Mouse (Mus musculus) kidney, postnatal 0 days (tissue): ENCODE measurements around the gene Pgap1. TPM values are rescaled to one million over a fixed set of nuclear protein-coding genes. Genes with fewer than 3 reads are reported as not detected.

Source experiments
- ATAC-seq: fragments of 200-750 bp; cut with Nextera tagmentation; replicated peaks from 2 replicates; pipeline ENCODE4 v1.8.0; 2017; ENCODE audit warnings: low read depth, moderate number of reproducible peaks, moderate TSS enrichment, moderate library complexity; ENCODE audit not compliant: low FRiP score
- DNase-seq: peaks from one replicate; pipeline ENCODE4 v3.0.0-alpha.2; 2016; ENCODE audit warnings: low spot score
- H3K27ac ChIP-seq: fragments of 300-500 bp; sonication (generic); 2 replicates; pipeline ENCODE4 v1.5.1; 2014; ENCODE audit warnings: mild to moderate bottlenecking
- H3K27me3 ChIP-seq: fragments of 300-500 bp; sonication (generic); 2 replicates; pipeline ENCODE4 v1.6.1; 2014; ENCODE audit warnings: low read length, mixed read lengths; ENCODE audit not compliant: insufficient read depth
- H3K36me3 ChIP-seq: fragments of 300-500 bp; sonication (generic); 2 replicates; pipeline ENCODE4 v1.6.1; 2014; ENCODE audit warnings: low read length, mixed read lengths; ENCODE audit not compliant: insufficient read depth
- H3K4me1 ChIP-seq: fragments of 300-500 bp; sonication (generic); replicated peaks from 2 replicates; pipeline ENCODE4 v1.6.1; 2014; ENCODE audit warnings: antibody characterized with exemption, low read length, mixed read lengths; ENCODE audit not compliant: insufficient read depth
- H3K4me2 ChIP-seq: fragments of 300-500 bp; sonication (generic); 2 replicates; pipeline ENCODE4 v1.6.1; 2014; ENCODE audit warnings: mild to moderate bottlenecking, low read length, moderate library complexity, mixed read lengths
- H3K4me3 ChIP-seq: fragments of 300-500 bp; sonication (generic); replicated peaks from 2 replicates; pipeline ENCODE4 v1.5.1; 2014; ENCODE audit warnings: low read depth, low read length
- H3K9ac ChIP-seq: fragments of 300-500 bp; sonication (generic); 2 replicates; pipeline ENCODE4 v1.6.1; 2014; ENCODE audit warnings: low read depth, low read length
- H3K9me3 ChIP-seq: fragments of 300-500 bp; sonication (generic); replicated peaks from 2 replicates; pipeline ENCODE4 v1.6.1; 2016; ENCODE audit warnings: low read length, inconsistent platforms, mixed read lengths
- CTCF ChIP-seq: IDR thresholded peaks from 2 replicates; pipeline ENCODE4 v1.5.1; 2016; ENCODE audit warnings: antibody characterized with exemption, low read depth, mild to moderate bottlenecking, moderate library complexity
- WGBS: fragments of 180-500 bp; shearing (Covaris S2); extraction: QIAGEN DNeasy Blood & Tissue Kit; methylation state at CpG from one replicate; pipeline ENCODE4 v1.1.7; 2014; 5-methylcytosine and 5-hydroxymethylcytosine counted together
- polyA plus RNA-seq: library from polyadenylated mRNA; unstranded; fragments of >200 nt; fragmentation: Nextera tagmentation; extraction: Ambion mirVana; gene quantifications from 2 replicates; pipeline ENCODE4 v1.2.1, GENCODE M21; 2015

Gene Pgap1
- polyA plus RNA-seq, 1 experiment from 2014 or later = 5.5 TPM

DNA sequence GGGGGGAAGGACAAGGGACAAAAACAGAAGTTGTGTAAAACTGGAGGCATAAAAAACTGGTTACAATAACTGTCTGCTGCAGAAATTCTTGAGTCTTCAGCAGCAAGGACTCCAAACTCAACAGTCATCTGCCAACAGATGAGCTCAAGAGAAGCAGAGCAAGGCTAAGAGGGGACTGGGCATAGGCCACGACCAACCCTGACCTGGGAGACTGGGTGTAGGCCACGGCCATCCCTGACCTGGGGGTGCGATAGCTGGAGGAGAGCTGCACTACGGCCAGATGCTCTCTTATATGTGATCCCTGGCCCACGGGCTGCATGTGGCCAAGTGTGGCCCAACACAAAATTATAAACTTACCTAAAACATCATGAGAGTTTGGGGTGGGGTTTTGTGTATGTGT, 29.6 kb upstream of the Pgap1 start:
- 95% methylated on average over 5 of the region's 5 CpGs for WGBS

DNA sequence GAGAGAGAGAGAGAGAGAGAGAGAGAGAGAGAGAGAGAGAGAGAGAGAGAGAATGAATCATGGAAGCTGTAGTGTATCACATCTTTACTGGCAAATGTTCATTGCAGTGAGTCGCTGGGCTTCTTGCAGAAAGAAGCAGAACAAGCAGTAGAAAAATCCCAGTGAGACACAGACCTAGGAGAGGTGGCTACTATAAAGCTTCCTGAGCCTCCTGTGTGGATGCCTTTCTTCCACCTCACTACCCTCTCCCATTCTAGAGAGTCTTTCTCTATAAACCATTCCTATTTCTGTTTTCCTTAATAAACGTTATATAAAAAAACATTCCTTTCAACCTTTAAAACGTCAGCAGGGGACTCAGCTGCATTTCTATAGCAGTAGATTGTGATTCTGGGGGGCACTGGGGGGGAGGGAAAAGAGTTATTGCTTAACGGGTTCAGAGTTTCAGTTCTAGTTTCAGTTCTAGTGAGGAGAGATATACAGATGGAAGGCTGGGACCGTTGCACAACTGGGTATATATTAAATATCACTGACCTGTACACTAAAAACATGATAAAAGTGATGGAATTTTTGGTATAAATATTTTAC, 28.6 kb upstream of the Pgap1 start:
- no peak overlapping the region for H3K4me3 ChIP-seq
- 39% methylated on average over 5 of the region's 5 CpGs for WGBS
- peak overlapping the region; percentile 58; the same call in 1 of the 2 replicates for H3K27ac ChIP-seq
- H3K4me2 ChIP-seq = no peak overlapping the region
- H3K27me3 ChIP-seq = no peaks in the 10 kb centered on the region
- no peak for DNase-seq
- H3K4me1 ChIP-seq = no peaks in the 10 kb centered on the region
- H3K36me3 ChIP-seq = no peaks in the 10 kb centered on the region
- no peak for ATAC-seq
- H3K9me3 ChIP-seq = no peaks in the 10 kb centered on the region
- H3K9ac ChIP-seq = no peak overlapping the region
- TF ChIP-seq CTCF = no peak

More for the DNA sequence above, 29.6 kb upstream of the Pgap1 start:
- Histone ChIP-seq H3K4me3 (no peak overlapping the region), H3K4me1 (no peaks in the 10 kb centered on the region), H3K9me3 (no peaks in the 10 kb centered on the region), H3K27me3 (no peaks in the 10 kb centered on the region), H3K27ac (no peak overlapping the region), H3K4me2 (no peak overlapping the region), H3K36me3 (no peaks in the 10 kb centered on the region), H3K9ac (no peak overlapping the region)
- no peak for DNase-seq
- TF ChIP-seq CTCF = no peak
- no peak for ATAC-seq

DNA sequence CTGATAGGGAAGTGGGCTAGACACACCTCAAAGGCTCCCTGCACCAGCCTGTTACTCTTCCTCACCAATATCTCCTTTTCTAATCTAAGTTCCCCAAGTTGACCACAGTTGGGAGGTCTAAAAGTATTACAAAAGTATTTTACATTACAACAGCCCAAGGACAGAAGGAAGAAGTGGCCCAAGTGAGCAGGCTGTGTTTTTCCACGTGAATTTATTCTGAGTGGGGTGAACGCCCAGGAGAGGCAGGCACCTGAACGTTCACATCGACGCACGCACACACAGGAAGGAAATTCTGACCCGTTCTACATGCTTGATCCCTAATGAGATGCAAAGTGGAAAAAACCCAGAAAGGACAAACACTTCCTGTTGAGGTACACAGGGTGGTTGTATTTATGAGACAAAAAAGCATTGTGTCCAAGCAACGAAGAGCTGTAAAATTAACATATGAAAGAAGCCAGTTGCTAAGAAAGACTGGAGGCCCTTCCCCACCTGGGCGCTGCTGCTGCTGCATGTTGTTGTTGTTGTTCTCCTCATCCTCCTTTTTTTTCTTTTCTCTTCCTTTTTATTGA, 27.9 kb upstream of the Pgap1 start:
- H3K4me3 ChIP-seq = no peak overlapping the region
- H3K27me3 ChIP-seq = no peaks in the 10 kb centered on the region
- no peak overlapping the region for H3K9ac ChIP-seq
- H3K4me1 ChIP-seq = no peaks in the 10 kb centered on the region
- H3K27ac ChIP-seq = peak overlapping the region; percentile 58
- WGBS = 22% methylated on average over 9 of the region's 9 CpGs
- H3K4me2 ChIP-seq = no peak overlapping the region
- H3K9me3 ChIP-seq = no peaks in the 10 kb centered on the region
- TF ChIP-seq CTCF = no peak
- peak; percentile 85 for ATAC-seq
- peak; percentile 42 for DNase-seq
- H3K36me3 ChIP-seq = no peaks in the 10 kb centered on the region

DNA sequence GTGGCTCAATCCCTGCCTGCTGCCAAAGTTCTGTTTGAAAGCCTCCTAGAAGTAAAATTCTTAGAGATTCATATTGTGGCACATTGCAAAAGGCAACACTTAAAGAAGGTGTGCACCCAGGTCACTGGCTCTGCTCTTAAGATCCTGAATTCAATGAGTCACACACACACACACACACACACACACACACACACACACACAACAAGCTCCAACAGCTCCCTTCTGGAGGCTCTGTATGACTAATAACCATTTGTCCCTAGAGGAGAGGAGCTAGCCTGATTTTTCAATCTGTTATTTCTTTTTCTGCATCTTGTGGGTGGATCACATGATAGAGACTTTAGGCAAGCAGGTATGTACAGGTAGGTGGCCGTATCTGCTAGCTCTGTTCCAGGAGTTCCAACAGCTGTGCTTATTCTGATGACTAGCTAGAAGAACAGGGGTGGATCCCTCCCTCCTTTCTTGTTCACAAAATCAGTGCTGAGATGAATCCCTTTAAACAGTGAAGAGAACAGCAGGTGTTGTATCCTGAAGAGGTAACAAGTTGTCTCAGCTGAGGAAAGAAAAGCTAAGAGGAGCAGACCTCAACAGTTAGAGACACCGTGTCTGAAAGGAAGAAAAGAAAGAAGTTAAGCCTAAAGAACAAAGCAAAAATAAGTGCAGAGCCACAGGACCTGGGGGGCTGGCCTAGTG, 27.2 kb upstream of the Pgap1 start:
- H3K4me3 ChIP-seq = no peak overlapping the region
- no peak overlapping the region for H3K9ac ChIP-seq
- H3K36me3 ChIP-seq = no peaks in the 10 kb centered on the region
- H3K4me2 ChIP-seq = no peak overlapping the region
- H3K9me3 ChIP-seq = no peaks in the 10 kb centered on the region
- WGBS = 69% methylated on average over 2 of the region's 2 CpGs
- TF ChIP-seq CTCF = no peak
- ATAC-seq (no peak; the same call in 1 of the 2 replicates), DNase-seq (no peak)
- H3K27me3 ChIP-seq = no peaks in the 10 kb centered on the region
- H3K27ac ChIP-seq = peak overlapping the region; percentile 58
- no peaks in the 10 kb centered on the region for H3K4me1 ChIP-seq

DNA sequence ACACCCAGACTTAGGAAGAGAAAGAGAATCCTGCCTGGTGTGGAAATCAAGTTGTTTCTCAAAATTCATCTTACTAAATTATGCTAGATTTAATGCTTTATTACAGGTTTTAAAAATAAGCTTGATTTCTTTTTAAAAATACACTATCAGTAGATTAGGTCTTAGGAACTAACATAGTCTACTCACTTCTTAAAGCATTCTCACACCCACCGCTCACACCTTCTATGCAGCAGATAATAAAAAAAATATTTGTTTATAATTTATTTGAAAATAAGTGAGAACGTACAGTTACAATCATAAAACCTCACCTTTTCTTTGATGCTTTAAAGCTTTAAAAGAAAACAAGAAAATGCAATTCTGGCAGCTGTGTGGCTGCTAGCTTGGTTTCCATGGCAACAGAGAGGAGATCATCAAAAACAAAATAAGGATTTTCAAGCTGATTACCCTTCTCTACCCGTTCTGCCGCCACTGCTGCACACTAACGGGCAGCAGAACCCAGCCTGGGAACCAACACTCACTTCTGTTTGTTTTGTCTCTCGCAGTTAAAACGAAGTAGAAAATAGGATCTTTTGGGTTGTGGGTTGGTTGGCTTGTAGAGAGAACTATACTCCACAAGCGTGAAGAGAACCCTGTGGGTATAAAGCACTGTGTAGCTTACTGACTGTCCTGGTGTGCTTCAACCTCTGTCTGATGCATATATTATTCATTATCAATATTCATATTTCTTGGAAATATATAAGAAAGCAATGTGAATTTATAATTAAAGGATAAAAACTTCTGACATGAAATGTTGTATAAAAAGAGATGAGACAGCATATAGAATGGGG, 21.1 kb upstream of the Pgap1 start:
- ATAC-seq (no peak), DNase-seq (peak; percentile 6)
- 64% methylated on average over 8 of the region's 8 CpGs for WGBS
- Histone ChIP-seq H3K36me3 (no peaks in the 10 kb centered on the region), H3K9me3 (no peaks in the 10 kb centered on the region), H3K4me3 (no peak overlapping the region), H3K4me2 (no peak overlapping the region), H3K27ac (no peak overlapping the region), H3K27me3 (no peaks in the 10 kb centered on the region), H3K4me1 (no peaks in the 10 kb centered on the region), H3K9ac (no peak overlapping the region)
- TF ChIP-seq CTCF = no peak

DNA sequence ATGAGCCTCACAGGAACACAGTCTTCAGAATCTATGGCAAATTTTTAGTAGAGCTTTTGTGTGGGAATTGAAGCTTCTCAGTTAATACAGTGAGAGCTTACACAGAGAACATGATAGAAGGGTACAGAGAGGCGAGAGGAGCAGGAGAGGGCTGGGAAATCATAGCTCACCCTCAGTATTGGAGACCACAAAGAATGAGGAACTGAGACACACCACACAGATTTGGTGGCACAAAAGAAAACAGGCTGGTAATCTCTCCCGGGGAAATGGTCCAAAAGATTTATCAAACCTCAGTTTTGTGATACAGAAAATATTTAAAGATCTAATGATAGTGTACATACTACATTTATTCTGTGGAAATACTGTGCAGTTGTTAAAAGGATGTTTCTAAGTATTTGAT, 11.6 kb upstream of the Pgap1 start:
- no peaks in the 10 kb centered on the region for H3K36me3 ChIP-seq
- no peaks in the 10 kb centered on the region for H3K4me1 ChIP-seq
- H3K9me3 ChIP-seq = no peaks in the 10 kb centered on the region
- no peak overlapping the region for H3K4me2 ChIP-seq
- H3K27me3 ChIP-seq = no peaks in the 10 kb centered on the region
- no peak overlapping the region for H3K9ac ChIP-seq
- no peak overlapping the region for H3K4me3 ChIP-seq
- WGBS = 62% methylated on average over 2 of the region's 2 CpGs
- DNase-seq = no peak
- TF ChIP-seq CTCF = no peak
- no peak overlapping the region for H3K27ac ChIP-seq
- ATAC-seq = no peak
